Mouse (Mus musculus) ES-Bruce4 (cell line): ENCODE data around the gene Spdl1.

Experiments used
- CTCF ChIP-seq: IDR thresholded peaks from one replicate; pipeline ENCODE4 v1.8.1; 2011; ENCODE audit warnings: low read depth, low read length
- EP300 ChIP-seq: IDR thresholded peaks from 2 replicates; pipeline ENCODE4 v1.6.1; 2011; ENCODE audit warnings: low read depth, low read length; ENCODE audit not compliant: insufficient read depth

DNA sequence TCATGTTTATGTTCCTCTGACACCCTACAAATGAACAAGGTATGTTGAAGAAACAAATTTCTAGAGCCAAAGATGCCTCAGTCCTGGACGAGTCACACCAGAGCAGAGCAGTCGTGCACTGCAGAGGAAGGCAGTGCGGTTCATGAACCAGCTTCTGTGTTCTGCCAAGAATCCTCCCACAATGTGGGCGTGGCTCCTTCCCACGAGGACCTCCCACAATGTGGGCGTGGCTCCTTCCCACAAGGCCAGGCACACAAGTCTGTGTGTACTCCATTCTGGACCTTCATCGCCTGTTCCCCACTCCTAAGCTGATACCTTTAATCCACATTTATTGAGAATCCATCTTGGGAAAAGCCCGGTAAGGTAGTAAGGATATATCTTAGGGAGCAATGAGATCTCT lies 41.6 kb downstream of the Spdl1 start:
- TF ChIP-seq EP300, result no peak
- no peak for TF ChIP-seq CTCF
